Mouse (Mus musculus) stomach, postnatal 0 days (tissue): ENCODE data around the gene St7. TPM values are rescaled to one million over a fixed set of nuclear protein-coding genes. Genes with fewer than 3 reads are reported as not detected.

Experiments
- ATAC-seq: fragments of 200-750 bp; cut with Nextera tagmentation; 2 replicates; pipeline ENCODE4 v1.8.0; 2017; ENCODE audit not compliant: low FRiP score, low TSS enrichment
- DNase-seq: peaks from one replicate; pipeline ENCODE4 v3.0.0-alpha.2; 2016; ENCODE audit warnings: low spot score
- H3K27ac ChIP-seq: fragments of 300-500 bp; sonication (generic); replicated peaks from 2 replicates; pipeline ENCODE4 v1.5.1; 2014; ENCODE audit warnings: mild to moderate bottlenecking, control low read depth
- H3K27me3 ChIP-seq: fragments of 300-500 bp; sonication (generic); 2 replicates; pipeline ENCODE4 v1.6.1; 2014; ENCODE audit warnings: low read length; ENCODE audit not compliant: control insufficient read depth, insufficient read depth
- H3K36me3 ChIP-seq: fragments of 300-500 bp; sonication (generic); 2 replicates; pipeline ENCODE4 v1.6.1; 2014; ENCODE audit warnings: low read length, mixed read lengths; ENCODE audit not compliant: control insufficient read depth, insufficient read depth
- H3K4me1 ChIP-seq: fragments of 300-500 bp; sonication (generic); replicated peaks from 2 replicates; pipeline ENCODE4 v1.6.1; 2014; ENCODE audit warnings: antibody characterized with exemption; ENCODE audit not compliant: control insufficient read depth, insufficient read depth
- H3K4me2 ChIP-seq: fragments of 300-500 bp; sonication (generic); replicated peaks from 2 replicates; pipeline ENCODE4 v1.6.1; 2014; ENCODE audit warnings: low read depth, mild to moderate bottlenecking, control low read depth, moderate library complexity
- H3K4me3 ChIP-seq: fragments of 300-500 bp; sonication (generic); 2 replicates; pipeline ENCODE4 v1.5.1; 2014; ENCODE audit warnings: low read depth, low read length, control low read depth
- H3K9ac ChIP-seq: fragments of 300-500 bp; sonication (generic); 2 replicates; pipeline ENCODE4 v1.6.1; 2014; ENCODE audit warnings: mild to moderate bottlenecking, low read length, control low read depth, mixed read lengths
- H3K9me3 ChIP-seq: fragments of 300-500 bp; sonication (generic); 2 replicates; pipeline ENCODE4 v1.6.1; 2016; ENCODE audit warnings: low read length; ENCODE audit not compliant: control insufficient read depth
- CTCF ChIP-seq: IDR thresholded peaks from 2 replicates; pipeline ENCODE4 v1.5.1; 2016; ENCODE audit warnings: antibody characterized with exemption, low read depth, mild to moderate bottlenecking, moderate library complexity
- EP300 ChIP-seq: optimal IDR thresholded peaks from 2 replicates; pipeline ENCODE3; 2016; ENCODE audit warnings: antibody characterized with exemption
- WGBS: fragments of 180-500 bp; shearing (Covaris S2); extraction: QIAGEN DNeasy Blood & Tissue Kit; methylation state at CpG from one replicate; pipeline ENCODE4 v1.1.7; 2014; 5-methylcytosine and 5-hydroxymethylcytosine counted together
- polyA plus RNA-seq: library from polyadenylated mRNA; unstranded; fragments of >200 nt; fragmentation: Nextera tagmentation; extraction: Ambion mirVana; gene quantifications from 2 replicates; pipeline ENCODE4 v1.2.1, GENCODE M21; 2015

The St7 gene
- polyA plus RNA-seq, 1 experiment from 2014 or later, result 12.5 TPM

DNA sequence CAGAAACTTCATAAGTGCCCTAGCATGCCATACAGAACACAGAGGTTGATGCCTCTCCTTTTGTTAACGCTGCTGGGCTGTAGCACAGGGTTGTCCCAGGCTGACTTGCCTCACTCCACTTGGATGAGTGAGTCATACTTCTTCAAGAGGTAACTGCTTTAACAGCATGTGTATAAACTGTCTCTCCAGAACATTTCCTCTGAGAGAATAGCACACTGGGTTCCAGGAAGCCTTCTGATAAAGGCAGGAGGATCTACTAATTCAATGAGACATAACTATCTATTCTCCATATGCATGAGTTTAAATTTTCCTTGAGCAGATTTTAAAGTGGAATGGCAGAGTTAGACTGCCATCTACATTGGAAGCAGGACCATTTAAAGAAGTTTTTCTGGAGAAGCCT lies 166.8 kb downstream of the St7 start:
- no peak overlapping the region for H3K27ac ChIP-seq
- no peak overlapping the region for H3K4me2 ChIP-seq
- DNase-seq (no peak), ATAC-seq (no peak)
- no peak overlapping the region for H3K4me3 ChIP-seq
- 83% methylated on average over 1 of the region's 1 CpGs for WGBS
- no peak overlapping the region for H3K9ac ChIP-seq
- no peaks in the 10 kb centered on the region for H3K4me1 ChIP-seq
- no peaks in the 10 kb centered on the region for H3K36me3 ChIP-seq
- no peak for TF ChIP-seq CTCF
- no peak for TF ChIP-seq EP300
- H3K9me3 ChIP-seq, result no peaks in the 10 kb centered on the region
- H3K27me3 ChIP-seq, result no peaks in the 10 kb centered on the region

DNA sequence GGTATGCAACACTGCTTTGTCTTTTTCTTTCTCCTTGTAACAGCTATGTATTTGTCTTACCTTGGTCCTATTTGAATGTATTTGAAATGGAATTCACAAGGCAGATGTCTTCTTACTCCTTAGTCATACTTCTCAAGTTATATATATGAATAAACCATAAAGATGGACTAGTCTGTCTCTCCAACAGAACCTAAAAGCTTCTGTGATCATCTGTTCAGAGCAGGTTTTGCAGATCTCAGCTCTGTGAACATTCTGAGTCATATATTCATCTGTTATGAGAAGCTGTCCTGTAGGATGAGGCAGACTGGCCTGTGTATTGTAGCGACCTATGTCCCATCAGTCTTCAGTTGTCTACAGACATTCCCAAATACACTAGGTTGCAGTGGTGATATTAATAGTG lies 167.7 kb downstream of the St7 start:
- Histone ChIP-seq H3K4me3 (no peak overlapping the region), H3K9ac (no peak overlapping the region), H3K4me2 (no peak overlapping the region), H3K27me3 (no peaks in the 10 kb centered on the region), H3K4me1 (no peaks in the 10 kb centered on the region), H3K36me3 (no peaks in the 10 kb centered on the region), H3K27ac (no peak overlapping the region), H3K9me3 (no peaks in the 10 kb centered on the region)
- TF ChIP-seq CTCF (no peak), EP300 (no peak)
- ATAC-seq (no peak), DNase-seq (no peak)
- 94% methylated on average over 1 of the region's 1 CpGs for WGBS

DNA sequence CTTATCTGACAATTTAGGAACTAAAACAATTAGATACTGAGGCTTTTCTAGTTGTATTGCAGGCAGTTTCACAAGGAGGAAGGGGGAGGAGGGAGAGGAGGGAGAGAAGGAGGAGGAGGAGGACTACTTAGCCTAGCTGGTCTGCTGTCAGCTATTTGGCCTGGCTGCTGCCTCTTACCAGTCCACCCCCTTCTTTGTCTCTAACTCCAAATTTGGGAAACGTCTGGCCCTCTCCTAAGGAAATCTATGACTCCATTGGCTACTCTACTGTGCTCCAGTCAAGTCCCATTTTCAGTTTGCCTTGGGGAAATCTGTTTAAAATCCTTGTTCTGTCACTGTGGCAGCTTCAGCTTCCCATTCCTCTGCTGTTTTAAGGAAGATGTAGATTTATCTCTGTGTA lies 175.1 kb downstream of the St7 start:
- TF ChIP-seq EP300 (no peak), CTCF (no peak)
- no peaks in the 10 kb centered on the region for H3K27me3 ChIP-seq
- no peaks in the 10 kb centered on the region for H3K36me3 ChIP-seq
- no peak overlapping the region for H3K9ac ChIP-seq
- ATAC-seq (no peak), DNase-seq (no peak)
- H3K4me3 ChIP-seq, result no peak overlapping the region
- 45% methylated on average over 1 of the region's 1 CpGs for WGBS
- no peak overlapping the region for H3K27ac ChIP-seq
- no peak overlapping the region for H3K4me2 ChIP-seq
- H3K4me1 ChIP-seq, result no peaks in the 10 kb centered on the region
- H3K9me3 ChIP-seq, result no peaks in the 10 kb centered on the region

DNA sequence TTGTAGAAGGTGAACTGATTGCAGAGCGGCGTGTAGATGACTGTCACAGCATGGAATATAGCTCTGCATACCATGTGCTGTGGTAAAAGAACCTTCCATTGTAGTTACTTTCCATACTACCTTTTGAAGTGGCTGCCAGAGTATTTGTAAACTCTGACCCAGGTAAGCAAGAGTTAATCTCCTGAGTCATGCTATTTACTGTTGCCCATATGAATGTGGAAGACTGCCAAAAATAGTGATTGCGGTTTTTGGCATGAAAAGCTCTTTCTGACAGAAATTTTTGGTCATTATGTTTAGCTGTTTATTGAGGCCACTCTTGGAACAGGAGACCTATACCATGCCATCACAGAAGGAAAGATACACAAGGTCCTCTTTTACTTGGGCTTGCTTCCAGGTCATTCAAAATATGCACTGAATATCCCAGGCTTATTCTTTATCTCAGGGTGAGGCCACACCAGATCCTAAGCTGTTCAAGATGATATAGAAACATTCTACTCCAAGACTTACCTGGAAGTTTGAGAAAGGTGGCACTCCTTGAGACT lies 179.2 kb downstream of the St7 start:
- ATAC-seq (no peak), DNase-seq (no peak)
- no peak overlapping the region for H3K4me3 ChIP-seq
- WGBS, result 74% methylated on average over 3 of the region's 3 CpGs
- H3K36me3 ChIP-seq, result no peaks in the 10 kb centered on the region
- H3K4me1 ChIP-seq, result no peaks in the 10 kb centered on the region
- no peak overlapping the region for H3K4me2 ChIP-seq
- no peaks in the 10 kb centered on the region for H3K9me3 ChIP-seq
- no peak overlapping the region for H3K9ac ChIP-seq
- no peaks in the 10 kb centered on the region for H3K27me3 ChIP-seq
- no peak overlapping the region for H3K27ac ChIP-seq
- TF ChIP-seq EP300 (no peak), CTCF (no peak)

DNA sequence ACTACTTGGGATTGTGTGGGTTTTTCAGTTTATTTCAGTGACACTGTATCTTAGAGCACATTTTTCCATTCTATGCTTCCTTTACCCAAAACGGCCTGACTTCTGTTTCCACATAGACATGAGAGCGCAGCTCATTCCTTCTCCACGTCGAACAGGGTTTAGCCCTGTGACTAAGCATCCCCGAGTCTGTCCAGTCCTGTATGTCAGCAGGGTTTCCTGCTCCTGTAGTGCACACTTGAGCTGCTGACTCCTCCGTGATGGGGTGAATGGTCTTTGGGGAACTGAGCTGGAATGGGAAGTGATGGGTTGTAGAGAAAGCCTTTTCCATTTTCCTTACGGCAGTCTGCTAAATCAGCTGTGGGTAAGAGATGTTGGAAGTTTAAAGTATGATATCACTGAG lies 182.9 kb downstream of the St7 start:
- 68% methylated on average over 7 of the region's 7 CpGs for WGBS
- ATAC-seq, result no peak

DNA sequence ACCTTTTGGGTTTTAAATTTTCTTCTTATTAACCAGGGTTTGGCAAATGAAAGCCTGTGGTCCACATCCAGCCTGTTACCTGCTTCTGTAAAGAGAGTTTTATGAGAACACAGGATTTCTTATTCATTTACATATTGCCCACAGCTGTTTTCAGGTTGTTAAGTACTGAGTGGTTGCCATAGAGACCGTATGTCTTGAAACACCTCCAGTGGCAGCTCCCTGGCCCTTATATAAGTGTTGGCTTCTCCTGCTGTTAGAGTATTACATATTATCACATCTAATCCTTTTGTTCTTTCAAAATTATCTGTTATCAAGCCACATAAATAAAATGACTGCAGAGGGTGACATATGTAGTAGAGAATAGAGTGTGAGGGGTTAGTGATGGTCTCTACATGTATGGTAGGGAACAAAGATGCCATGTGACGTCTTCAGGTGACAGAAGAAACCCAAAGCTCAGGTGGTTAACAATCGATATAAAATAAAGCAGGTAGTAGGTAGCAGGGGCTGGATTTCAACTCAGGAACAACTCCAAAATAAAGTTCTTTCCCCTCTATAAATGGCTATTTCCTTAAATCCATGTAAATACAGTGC lies 183.4 kb downstream of the St7 start:
- DNase-seq (no peak), ATAC-seq (no peak)
- no peaks in the 10 kb centered on the region for H3K4me1 ChIP-seq
- 90% methylated on average over 3 of the region's 3 CpGs for WGBS
- no peaks in the 10 kb centered on the region for H3K27me3 ChIP-seq
- H3K9me3 ChIP-seq, result no peaks in the 10 kb centered on the region
- TF ChIP-seq EP300, result no peak
- TF ChIP-seq CTCF, result no peak
- H3K36me3 ChIP-seq, result no peaks in the 10 kb centered on the region
- no peak overlapping the region for H3K9ac ChIP-seq
- no peak overlapping the region for H3K27ac ChIP-seq
- H3K4me3 ChIP-seq, result no peak overlapping the region
- no peak overlapping the region for H3K4me2 ChIP-seq

More for the DNA sequence above, 182.9 kb downstream of the St7 start:
- no peak overlapping the region for H3K4me3 ChIP-seq
- H3K9ac ChIP-seq, result no peak overlapping the region
- H3K4me1 ChIP-seq, result no peaks in the 10 kb centered on the region
- no peaks in the 10 kb centered on the region for H3K9me3 ChIP-seq
- H3K27ac ChIP-seq, result no peak overlapping the region
- H3K27me3 ChIP-seq, result no peaks in the 10 kb centered on the region
- no peaks in the 10 kb centered on the region for H3K36me3 ChIP-seq
- H3K4me2 ChIP-seq, result no peak overlapping the region
- no peak for TF ChIP-seq EP300
- no peak for TF ChIP-seq CTCF
- no peak for DNase-seq
